Mouse (Mus musculus): ENCODE measurements around the gene Tank. TPM values are rescaled to one million over a fixed set of nuclear protein-coding genes. Genes with fewer than 3 reads are reported as not detected.

Gene Tank
- polyA plus RNA-seq, 1 experiment from 2014 or later, result 31.2 TPM

GRCm38 (mm10) chr2:61630864-61631555, 52.6 kb downstream of the Tank start:
- no peak overlapping the region for H3K4me3 ChIP-seq
- no peaks in the 10 kb centered on the region for H3K27me3 ChIP-seq
- H3K9me3 ChIP-seq (replicated peaks), result no peaks in the 10 kb centered on the region
- H3K36me3 ChIP-seq (ENCODE audit: poor library complexity, severe bottlenecking), result 0 out of 2 replicates have a peak, but pooled peaks cover 14% of the 10 kb centered on the region
- H3K9ac ChIP-seq, result no peak overlapping the region
- WGBS, result 73% methylated on average over 3 of the region's 3 CpGs
- no peaks in the 10 kb centered on the region for H3K4me1 ChIP-seq
- H3K27ac ChIP-seq, result no peak overlapping the region
- no peak for ATAC-seq
- no peak overlapping the region for H3K4me2 ChIP-seq

- no peaks in the 10 kb centered on the region for H3K36me3 ChIP-seq (ENCODE audit: poor library complexity, severe bottlenecking)
- ATAC-seq, result no peak
Measured at GRCm38 (mm10) chr2:61635099-61635498, 56.7 kb downstream of the Tank start.

GRCm38 (mm10) chr2:61638182-61638581, 59.8 kb downstream of the Tank start:
- Histone ChIP-seq H3K4me1 (no peaks in the 10 kb centered on the region), H3K4me2 (no peak overlapping the region), H3K4me3 (no peak overlapping the region), H3K9ac (no peak overlapping the region), H3K36me3 (ENCODE audit: poor library complexity, severe bottlenecking) (no peaks in the 10 kb centered on the region), H3K27ac (no peak overlapping the region), H3K9me3 (replicated peaks) (no peaks in the 10 kb centered on the region), H3K27me3 (no peaks in the 10 kb centered on the region)
- WGBS, result 69% methylated on average over 6 of the region's 6 CpGs
- ATAC-seq, result no peak

More at GRCm38 (mm10) chr2:61635099-61635498, 56.7 kb downstream of the Tank start:
- Histone ChIP-seq H3K4me1 (no peaks in the 10 kb centered on the region), H3K9ac (no peak overlapping the region), H3K27ac (no peak overlapping the region), H3K27me3 (no peaks in the 10 kb centered on the region), H3K4me3 (no peak overlapping the region), H3K4me2 (no peak overlapping the region), H3K9me3 (replicated peaks) (no peaks in the 10 kb centered on the region)
- WGBS, result 92% methylated on average over 1 of the region's 1 CpGs

DNA sequence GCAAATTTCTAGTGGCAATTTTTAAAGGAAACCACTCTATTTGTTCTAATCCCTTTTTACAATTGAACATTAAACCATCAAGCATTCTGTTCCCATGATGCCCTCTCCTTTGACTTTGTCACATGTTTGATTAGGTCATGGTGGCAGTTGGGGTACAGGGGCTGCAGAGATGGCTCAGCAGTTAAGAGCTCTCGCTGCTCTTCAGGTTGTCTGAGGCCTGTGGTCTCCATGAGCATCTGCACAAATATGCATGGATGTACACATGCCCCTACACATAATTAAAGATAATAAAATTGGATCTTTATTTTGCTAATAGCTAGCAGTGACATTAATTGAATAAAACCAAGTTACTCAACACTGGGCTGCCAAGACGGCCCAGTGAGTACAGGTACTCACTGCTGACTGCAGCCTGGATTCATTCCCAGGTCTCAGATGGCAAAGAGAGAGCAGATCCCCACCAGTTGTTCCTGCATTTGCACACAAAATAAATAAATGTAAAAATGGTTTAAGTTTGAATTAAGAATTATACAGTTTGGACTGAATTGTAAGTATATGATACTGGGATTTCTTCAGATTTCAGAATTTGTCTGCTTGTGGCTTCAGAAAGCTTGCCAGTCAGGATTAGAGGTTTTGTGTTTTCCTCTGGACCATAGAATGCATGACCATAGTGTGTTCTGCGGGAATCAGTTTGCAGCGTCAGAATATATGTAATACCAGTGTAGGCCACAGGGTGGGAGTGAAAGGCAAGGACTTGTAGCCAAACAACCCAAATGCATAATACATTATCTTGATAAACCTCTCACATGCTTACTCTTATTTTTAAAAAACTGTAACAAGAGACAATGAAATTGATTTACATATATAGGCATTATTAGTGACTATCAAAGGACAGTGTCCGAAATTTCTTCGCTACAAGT, 64.3 kb downstream of the Tank start:
- Histone ChIP-seq H3K27ac (0 out of 2 replicates have a peak overlapping the region, but pooled peaks have one; percentile 10), H3K9ac (no peak overlapping the region), H3K36me3 (ENCODE audit: poor library complexity, severe bottlenecking) (no peaks in the 10 kb centered on the region), H3K9me3 (replicated peaks) (no peaks in the 10 kb centered on the region), H3K4me3 (no peak overlapping the region), H3K4me1 (peaks cover 3% of the 10 kb centered on the region; the same call in 1 of the 2 replicates), H3K4me2 (no peak overlapping the region), H3K27me3 (no peaks in the 10 kb centered on the region)
- ATAC-seq, result peak; percentile 92
- WGBS, result 54% methylated on average over 6 of the region's 6 CpGs

DNA sequence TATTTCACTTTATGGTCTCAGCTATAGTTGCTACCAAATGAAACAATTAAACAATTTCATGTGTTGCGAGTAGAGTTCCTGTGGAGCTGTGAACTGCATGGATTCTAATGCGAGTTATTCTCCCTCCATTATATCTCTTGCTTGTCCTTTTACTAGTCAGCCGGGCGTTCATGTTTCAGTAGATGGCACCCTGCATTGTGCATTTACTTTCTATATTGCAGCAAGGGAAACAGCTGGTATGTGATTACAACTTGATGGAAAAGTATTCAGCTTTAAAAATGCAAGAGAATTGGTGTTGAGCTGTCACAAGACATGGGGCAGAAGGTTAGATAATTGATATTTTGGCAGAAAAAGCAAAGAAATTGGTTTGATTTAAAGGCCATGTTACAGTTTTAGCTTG, 72.8 kb downstream of the Tank start:
- no peak overlapping the region for H3K27ac ChIP-seq
- H3K9ac ChIP-seq, result no peak overlapping the region
- no peaks in the 10 kb centered on the region for H3K36me3 ChIP-seq (ENCODE audit: poor library complexity, severe bottlenecking)
- ATAC-seq, result no peak
- H3K4me3 ChIP-seq, result no peak overlapping the region
- H3K9me3 ChIP-seq (replicated peaks), result no peaks in the 10 kb centered on the region
- H3K4me2 ChIP-seq, result no peak overlapping the region
- H3K27me3 ChIP-seq, result no peaks in the 10 kb centered on the region
- WGBS, result 66% methylated on average over 4 of the region's 4 CpGs
- H3K4me1 ChIP-seq, result peaks cover 12% of the 10 kb centered on the region; the same call in 1 of the 2 replicates

- ATAC-seq, result no peak
- no peak overlapping the region for H3K9ac ChIP-seq
- H3K36me3 ChIP-seq (ENCODE audit: poor library complexity, severe bottlenecking), result no peaks in the 10 kb centered on the region
- 85% methylated on average over 3 of the region's 3 CpGs for WGBS
- H3K4me1 ChIP-seq, result peaks cover 11% of the 10 kb centered on the region; the same call in 1 of the 2 replicates
- H3K9me3 ChIP-seq (replicated peaks), result no peaks in the 10 kb centered on the region
- H3K4me3 ChIP-seq, result no peak overlapping the region
- H3K4me2 ChIP-seq, result no peak overlapping the region
- no peak overlapping the region for H3K27ac ChIP-seq
- no peaks in the 10 kb centered on the region for H3K27me3 ChIP-seq
Measured at GRCm38 (mm10) chr2:61651640-61652039, 73.3 kb downstream of the Tank start.

DNA sequence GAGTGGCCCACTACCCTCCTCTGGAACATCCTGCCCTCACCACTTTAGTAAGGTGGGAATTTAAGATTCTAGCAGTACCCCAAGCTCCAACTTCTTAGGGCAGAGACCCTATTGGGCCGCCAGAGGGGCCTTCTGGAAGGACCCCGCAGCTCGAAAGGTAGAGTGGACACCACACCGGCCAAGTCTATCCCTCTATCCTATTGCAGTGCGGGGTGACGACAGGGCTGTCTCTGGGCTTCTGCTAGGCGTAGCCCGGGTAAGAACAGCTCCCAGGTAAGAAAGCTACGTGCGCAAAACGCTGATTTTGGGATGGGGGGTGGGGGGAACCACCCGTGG, 76.6 kb downstream of the Tank start:
- 5% methylated on average over 12 of the region's 12 CpGs for WGBS
- no peaks in the 10 kb centered on the region for H3K9me3 ChIP-seq (replicated peaks)
- peak; percentile 13 for ATAC-seq

GRCm38 (mm10) chr2:61655382-61656281, 77.2 kb downstream of the Tank start:
- Histone ChIP-seq H3K4me2 (peak overlapping the region; percentile 86), H3K4me1 (peaks cover 18% of the 10 kb centered on the region), H3K27me3 (no peaks in the 10 kb centered on the region), H3K4me3 (peak overlapping the region; percentile 56), H3K9me3 (replicated peaks) (no peaks in the 10 kb centered on the region), H3K27ac (peak overlapping the region; percentile 99), H3K9ac (peak overlapping the region; percentile 85), H3K36me3 (ENCODE audit: poor library complexity, severe bottlenecking) (no peaks in the 10 kb centered on the region)
- peak; percentile 80 for ATAC-seq
- under 1% methylated on average over 46 of the region's 46 CpGs for WGBS

More for the DNA sequence above, 76.6 kb downstream of the Tank start:
- peak overlapping the region; percentile 85 for H3K9ac ChIP-seq
- no peaks in the 10 kb centered on the region for H3K27me3 ChIP-seq
- H3K36me3 ChIP-seq (ENCODE audit: poor library complexity, severe bottlenecking), result no peaks in the 10 kb centered on the region
- peak overlapping the region; percentile 99 for H3K27ac ChIP-seq
- H3K4me1 ChIP-seq, result peaks cover 16% of the 10 kb centered on the region
- peak overlapping the region; percentile 86 for H3K4me2 ChIP-seq
- peak overlapping the region; percentile 56 for H3K4me3 ChIP-seq

- Histone ChIP-seq H3K4me1 (peaks cover 22% of the 10 kb centered on the region), H3K9me3 (replicated peaks) (no peaks in the 10 kb centered on the region), H3K27me3 (no peaks in the 10 kb centered on the region), H3K4me3 (peak overlapping the region; percentile 56), H3K4me2 (peak overlapping the region; percentile 86), H3K27ac (peak overlapping the region; percentile 99), H3K36me3 (ENCODE audit: poor library complexity, severe bottlenecking) (no peaks in the 10 kb centered on the region), H3K9ac (peak overlapping the region; percentile 85)
- under 1% methylated on average over 75 of the region's 85 CpGs for WGBS
- ATAC-seq, result peak; percentile 92
Measured at GRCm38 (mm10) chr2:61656421-61657411, 78.3 kb downstream of the Tank start.

- no peak overlapping the region for H3K27ac ChIP-seq
- no peak overlapping the region for H3K9ac ChIP-seq
- H3K4me3 ChIP-seq, result no peak overlapping the region
- WGBS, result 65% methylated on average over 2 of the region's 2 CpGs
- H3K27me3 ChIP-seq, result no peaks in the 10 kb centered on the region
- no peak overlapping the region for H3K4me2 ChIP-seq
- no peaks in the 10 kb centered on the region for H3K36me3 ChIP-seq (ENCODE audit: poor library complexity, severe bottlenecking)
- ATAC-seq, result no peak
- no peaks in the 10 kb centered on the region for H3K9me3 ChIP-seq (replicated peaks)
- H3K4me1 ChIP-seq, result peaks cover 35% of the 10 kb centered on the region
Measured at GRCm38 (mm10) chr2:61659254-61659653, 80.9 kb downstream of the Tank start.

DNA sequence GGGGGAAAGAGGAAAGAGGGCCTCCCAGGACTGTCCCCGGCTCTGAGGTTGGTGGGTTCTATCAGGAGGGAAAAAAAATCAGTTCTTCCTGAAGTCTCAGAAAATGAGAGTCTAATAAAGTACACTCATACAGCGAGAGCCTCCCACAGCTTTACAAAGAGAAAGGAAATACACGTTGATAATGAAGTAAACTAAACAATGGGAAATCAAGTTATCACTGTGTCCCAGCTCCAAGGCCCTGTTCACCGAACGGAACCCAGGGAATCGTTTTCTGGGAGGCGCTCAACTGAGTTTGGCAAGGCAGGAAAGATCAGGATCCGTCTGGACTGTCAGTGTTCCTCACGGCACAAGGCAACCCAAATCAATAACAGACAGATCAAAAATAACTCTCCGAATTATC, 84.4 kb downstream of the Tank start:
- no peak overlapping the region for H3K9ac ChIP-seq
- peaks cover 23% of the 10 kb centered on the region for H3K4me1 ChIP-seq
- no peak overlapping the region for H3K4me2 ChIP-seq
- H3K36me3 ChIP-seq (ENCODE audit: poor library complexity, severe bottlenecking), result no peaks in the 10 kb centered on the region
- no peak for ATAC-seq
- 73% methylated on average over 10 of the region's 10 CpGs for WGBS
- H3K4me3 ChIP-seq, result no peak overlapping the region
- H3K27me3 ChIP-seq, result no peaks in the 10 kb centered on the region
- peak overlapping the region; percentile 79 for H3K27ac ChIP-seq
- no peaks in the 10 kb centered on the region for H3K9me3 ChIP-seq (replicated peaks)

Data from forebrain, embryonic 13.5 days (tissue).